Mouse (Mus musculus) thymus, adult 2 months (tissue): ENCODE measurements around the gene Ebf1. TPM values are rescaled to one million over a fixed set of nuclear protein-coding genes. Genes with fewer than 3 reads are reported as not detected.

Source experiments
- DNase-seq: peaks from one replicate; pipeline ENCODE4 v3.0.0; 2021
- H3K27ac ChIP-seq: fragments of 200-500 bp; 2 replicates; pipeline ENCODE4 v1.5.1; 2012; ENCODE audit warnings: low read length, control low read depth; ENCODE audit not compliant: control insufficient read depth, insufficient read depth
- H3K27me3 ChIP-seq: fragments of 200-500 bp; 2 replicates; pipeline ENCODE4 v1.6.1; 2012; ENCODE audit warnings: mild to moderate bottlenecking, low read length, moderate library complexity, mixed read lengths; ENCODE audit not compliant: control insufficient read depth, insufficient read depth
- H3K36me3 ChIP-seq: fragments of 200-500 bp; 2 replicates; pipeline ENCODE4 v1.6.1; 2012; ENCODE audit warnings: mild to moderate bottlenecking, low read length, moderate library complexity; ENCODE audit not compliant: control insufficient read depth, insufficient read depth
- H3K4me1 ChIP-seq: fragments of 200-500 bp; replicated peaks from 2 replicates; pipeline ENCODE4 v1.6.1; 2012; ENCODE audit warnings: low read length; ENCODE audit not compliant: control insufficient read depth, insufficient read depth
- H3K4me3 ChIP-seq: fragments of 200-500 bp; 2 replicates; pipeline ENCODE4 v1.5.1; 2012; ENCODE audit warnings: mild to moderate bottlenecking, low read length, control low read depth, moderate library complexity; ENCODE audit not compliant: control insufficient read depth, insufficient read depth
- CTCF ChIP-seq: fragments of 200-500 bp; IDR thresholded peaks from 2 replicates; pipeline ENCODE4 v1.5.1; 2012; ENCODE audit warnings: mild to moderate bottlenecking, control low read depth, low read length, moderate library complexity, borderline replicate concordance; ENCODE audit not compliant: control insufficient read depth, poor library complexity, insufficient read depth; ENCODE audit errors: extremely low read depth
- POLR2A ChIP-seq: fragments of 200-500 bp; IDR thresholded peaks from 2 replicates; pipeline ENCODE4 v1.6.1; 2012; ENCODE audit warnings: mild to moderate bottlenecking, low read length, control low read depth, moderate library complexity; ENCODE audit not compliant: control insufficient read depth, poor library complexity, insufficient read depth; ENCODE audit errors: extremely low read depth
- WGBS: fragments of 180-500 bp; shearing (Covaris S2); methylation state at CpG from one replicate; pipeline ENCODE4 v1.1.7; 2018; 5-methylcytosine and 5-hydroxymethylcytosine counted together
- polyA plus RNA-seq: library from polyadenylated mRNA; depleted of rRNA; stranded (reverse); fragments of >200 nt; gene quantifications from 2 replicates; pipeline ENCODE4 v1.2.3, GENCODE M21; 2012

Gene Ebf1
- polyA plus RNA-seq, 1 experiment: 4.4 TPM

DNA sequence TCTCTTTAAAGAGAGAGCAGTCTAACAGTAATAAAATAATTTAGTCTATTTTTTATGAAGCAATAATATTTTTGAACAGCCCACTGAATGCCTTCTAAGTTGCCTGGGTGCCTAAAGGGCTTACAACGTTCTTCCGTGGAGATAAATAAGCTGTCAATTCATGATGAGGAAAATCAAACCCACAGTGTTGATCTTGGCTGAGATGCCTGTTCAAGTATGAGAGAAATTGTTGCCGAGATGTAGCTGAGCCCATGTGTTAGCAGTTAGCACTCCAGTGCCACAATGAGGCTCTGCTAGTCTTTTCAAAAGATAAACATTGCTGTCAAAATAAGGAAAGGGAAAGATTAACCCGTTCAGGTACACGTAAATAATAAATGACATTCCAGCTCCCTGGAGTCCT is 218.0 kb downstream of the Ebf1 start:
- no peaks in the 10 kb centered on the region for H3K27me3 ChIP-seq
- TF ChIP-seq CTCF (no peak), POLR2A (no peak)
- 81% methylated on average over 5 of the region's 5 CpGs for WGBS
- H3K4me1 ChIP-seq: no peaks in the 10 kb centered on the region
- DNase-seq: no peak
- no peak overlapping the region for H3K27ac ChIP-seq
- no peak overlapping the region for H3K4me3 ChIP-seq
- no peaks in the 10 kb centered on the region for H3K36me3 ChIP-seq

DNA sequence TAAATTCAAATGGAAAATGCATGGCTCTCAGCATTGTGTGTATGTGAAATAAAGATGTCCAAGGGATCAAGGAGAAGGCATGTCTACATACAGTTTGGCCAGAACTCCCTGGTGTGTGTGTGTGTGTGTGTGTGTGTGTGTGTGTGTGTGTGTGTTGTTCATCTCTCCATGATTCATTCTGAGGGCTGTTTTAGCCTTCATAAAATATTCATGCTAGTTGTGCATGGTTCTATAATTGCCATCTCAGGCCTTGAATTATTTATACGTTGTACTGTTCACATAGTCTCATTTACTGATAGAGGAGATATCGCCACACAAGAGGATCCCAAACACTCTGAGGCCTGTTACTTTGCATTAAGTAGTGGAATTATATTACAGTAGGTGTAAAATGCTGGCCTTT is 220.5 kb downstream of the Ebf1 start:
- Histone ChIP-seq H3K36me3 (no peaks in the 10 kb centered on the region), H3K4me1 (no peaks in the 10 kb centered on the region), H3K27me3 (no peaks in the 10 kb centered on the region), H3K27ac (no peak overlapping the region), H3K4me3 (no peak overlapping the region)
- TF ChIP-seq POLR2A: no peak
- TF ChIP-seq CTCF: no peak
- 96% methylated on average over 2 of the region's 2 CpGs for WGBS
- DNase-seq: no peak

DNA sequence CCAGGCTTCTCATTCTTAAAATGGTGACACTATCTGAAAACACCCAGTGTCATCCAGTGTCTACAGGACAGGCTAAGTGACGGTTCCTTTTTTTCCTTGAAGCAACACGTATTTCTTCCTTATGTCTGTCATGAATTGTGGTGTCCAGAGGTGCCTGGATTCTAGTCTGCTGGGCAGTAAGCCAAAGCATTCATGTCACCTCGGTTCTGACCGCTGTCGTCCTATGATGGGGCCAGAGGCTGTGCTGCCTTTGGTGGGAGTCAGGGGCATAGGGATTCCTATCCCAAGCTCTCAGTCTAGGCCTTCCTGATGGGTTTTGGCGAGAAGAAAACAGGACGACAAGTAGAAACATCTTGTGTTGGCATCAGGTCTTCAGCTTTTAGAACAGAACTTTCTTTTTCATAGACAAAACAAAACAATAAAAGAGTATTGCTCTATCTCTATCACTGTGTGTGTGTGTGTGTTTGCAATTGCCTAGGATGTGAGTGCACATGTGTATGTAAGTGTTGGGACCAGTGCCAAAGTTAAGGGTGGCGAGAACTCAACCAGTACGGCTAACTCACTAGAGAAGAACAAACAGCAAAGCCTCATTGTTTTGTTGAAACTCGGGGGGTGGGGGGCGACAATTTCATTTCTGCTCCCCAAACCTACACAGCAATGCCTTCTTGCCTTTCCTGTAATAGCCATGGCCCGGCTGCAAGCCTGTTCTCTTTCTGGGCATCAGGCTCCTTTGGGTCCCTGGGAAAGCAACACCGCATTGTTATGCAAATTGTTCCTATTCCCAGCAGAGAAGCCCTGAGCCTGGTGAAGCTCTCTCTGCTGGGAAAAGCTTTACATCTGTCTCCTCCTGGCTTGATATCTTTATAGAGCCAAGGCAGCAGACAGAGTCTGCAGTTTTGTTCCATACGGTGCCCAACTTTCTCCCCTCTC is 224.3 kb downstream of the Ebf1 start:
- no peak for DNase-seq
- Histone ChIP-seq H3K27ac (no peak overlapping the region), H3K36me3 (no peaks in the 10 kb centered on the region), H3K4me1 (no peaks in the 10 kb centered on the region), H3K27me3 (no peaks in the 10 kb centered on the region), H3K4me3 (no peak overlapping the region)
- WGBS: 84% methylated on average over 14 of the region's 14 CpGs
- TF ChIP-seq CTCF (no peak), POLR2A (no peak)

DNA sequence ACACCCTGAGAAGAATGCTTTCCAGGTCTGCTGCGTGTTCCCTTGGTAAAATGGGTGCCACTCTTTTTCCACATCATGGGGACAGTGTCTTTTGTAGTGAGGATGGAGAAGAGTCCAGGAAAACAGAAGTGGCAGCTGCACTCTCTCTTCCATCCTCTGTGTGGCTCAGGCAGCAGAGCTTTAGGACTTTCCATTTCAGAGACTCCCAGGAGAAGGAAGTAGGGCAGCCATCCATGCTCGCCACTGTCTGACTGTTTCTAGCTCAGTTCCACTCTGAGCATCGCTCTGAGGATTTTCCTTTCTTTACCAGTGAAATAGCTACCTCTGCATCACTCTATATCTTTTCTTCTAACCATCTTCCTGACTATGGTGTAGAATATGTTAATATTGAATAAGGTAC is 234.8 kb downstream of the Ebf1 start:
- no peak overlapping the region for H3K4me3 ChIP-seq
- no peak overlapping the region for H3K27ac ChIP-seq
- TF ChIP-seq POLR2A: no peak
- no peak for TF ChIP-seq CTCF
- DNase-seq: no peak
- 82% methylated on average over 3 of the region's 3 CpGs for WGBS
- H3K4me1 ChIP-seq: no peaks in the 10 kb centered on the region
- no peaks in the 10 kb centered on the region for H3K27me3 ChIP-seq
- H3K36me3 ChIP-seq: no peaks in the 10 kb centered on the region

DNA sequence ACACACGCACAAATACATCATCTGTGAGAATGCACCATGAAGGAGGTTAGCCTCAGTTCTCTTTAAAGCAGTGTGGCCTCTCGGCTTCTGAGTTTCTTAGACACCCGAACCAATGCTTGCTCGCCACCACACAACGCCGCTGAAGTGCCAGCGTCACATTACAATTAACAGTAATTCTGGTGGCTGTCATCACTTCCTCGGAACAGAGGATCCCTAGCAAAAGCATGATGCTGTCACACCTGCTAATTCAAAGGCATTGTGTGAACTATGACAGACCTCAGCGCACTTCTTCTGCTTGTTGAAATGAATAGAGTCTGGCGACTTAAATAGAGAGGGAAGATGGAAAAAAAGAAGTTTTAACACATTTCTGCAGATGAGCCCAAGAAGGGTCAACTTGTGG is 235.8 kb downstream of the Ebf1 start:
- 92% methylated on average over 10 of the region's 10 CpGs for WGBS
- no peak for DNase-seq
- Histone ChIP-seq H3K36me3 (no peaks in the 10 kb centered on the region), H3K4me3 (no peak overlapping the region), H3K27me3 (no peaks in the 10 kb centered on the region), H3K27ac (no peak overlapping the region), H3K4me1 (no peaks in the 10 kb centered on the region)
- TF ChIP-seq POLR2A (no peak), CTCF (no peak)

DNA sequence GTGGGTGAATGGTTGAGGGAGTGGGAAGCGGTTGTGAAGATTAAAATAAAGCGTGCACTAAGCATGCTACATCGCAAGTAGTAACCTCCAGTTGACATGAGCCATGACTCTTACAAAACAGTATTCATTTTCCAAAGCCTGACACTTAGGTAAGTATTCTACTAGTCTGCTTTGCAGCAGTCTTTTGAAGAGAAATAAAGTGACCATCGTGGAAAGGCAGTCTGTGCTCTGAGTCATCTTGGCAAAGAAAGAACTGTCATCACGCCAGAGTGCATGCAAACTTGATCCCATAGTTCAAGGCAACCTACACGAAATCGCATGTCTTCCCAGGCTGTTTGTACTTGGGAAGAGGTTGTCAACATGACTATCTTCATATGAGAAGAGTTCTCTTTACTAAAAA is 237.4 kb downstream of the Ebf1 start:
- no peak for DNase-seq
- Histone ChIP-seq H3K4me3 (no peak overlapping the region), H3K36me3 (no peaks in the 10 kb centered on the region), H3K27me3 (no peaks in the 10 kb centered on the region), H3K27ac (no peak overlapping the region), H3K4me1 (no peaks in the 10 kb centered on the region)
- TF ChIP-seq CTCF (no peak), POLR2A (no peak)
- WGBS: 91% methylated on average over 7 of the region's 7 CpGs

DNA sequence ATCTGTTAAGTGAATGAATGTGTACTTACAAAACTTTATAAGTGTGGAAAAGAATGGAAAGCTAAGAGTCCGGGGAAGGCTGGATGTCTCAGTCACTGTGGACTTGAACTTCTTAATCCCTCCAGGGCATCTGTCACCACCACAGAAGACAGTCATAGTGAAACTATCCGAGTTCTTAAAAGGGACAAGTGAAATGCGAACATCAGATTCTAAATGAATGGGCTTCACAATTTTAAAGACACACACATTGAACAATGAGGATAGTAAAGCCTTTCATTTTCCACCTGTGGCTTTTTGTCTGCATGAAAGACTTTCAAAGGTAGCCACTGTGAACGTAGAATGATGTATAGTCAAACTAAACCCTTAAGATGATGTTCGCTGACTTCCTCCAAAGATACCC is 244.0 kb downstream of the Ebf1 start:
- no peak overlapping the region for H3K27ac ChIP-seq
- WGBS: 91% methylated on average over 5 of the region's 5 CpGs
- no peaks in the 10 kb centered on the region for H3K27me3 ChIP-seq
- no peak for DNase-seq
- no peak overlapping the region for H3K4me3 ChIP-seq
- no peaks in the 10 kb centered on the region for H3K4me1 ChIP-seq
- H3K36me3 ChIP-seq: no peaks in the 10 kb centered on the region
- no peak for TF ChIP-seq POLR2A
- TF ChIP-seq CTCF: no peak
